Mouse (Mus musculus): ENCODE measurements around the gene Il17rc. TPM values are rescaled to one million over a fixed set of nuclear protein-coding genes. Genes with fewer than 3 reads are reported as not detected.

Gene Il17rc
- total and polyA plus RNA-seq, 3 experiments: 6.5 to 12.1 (median 7.5) TPM

DNA sequence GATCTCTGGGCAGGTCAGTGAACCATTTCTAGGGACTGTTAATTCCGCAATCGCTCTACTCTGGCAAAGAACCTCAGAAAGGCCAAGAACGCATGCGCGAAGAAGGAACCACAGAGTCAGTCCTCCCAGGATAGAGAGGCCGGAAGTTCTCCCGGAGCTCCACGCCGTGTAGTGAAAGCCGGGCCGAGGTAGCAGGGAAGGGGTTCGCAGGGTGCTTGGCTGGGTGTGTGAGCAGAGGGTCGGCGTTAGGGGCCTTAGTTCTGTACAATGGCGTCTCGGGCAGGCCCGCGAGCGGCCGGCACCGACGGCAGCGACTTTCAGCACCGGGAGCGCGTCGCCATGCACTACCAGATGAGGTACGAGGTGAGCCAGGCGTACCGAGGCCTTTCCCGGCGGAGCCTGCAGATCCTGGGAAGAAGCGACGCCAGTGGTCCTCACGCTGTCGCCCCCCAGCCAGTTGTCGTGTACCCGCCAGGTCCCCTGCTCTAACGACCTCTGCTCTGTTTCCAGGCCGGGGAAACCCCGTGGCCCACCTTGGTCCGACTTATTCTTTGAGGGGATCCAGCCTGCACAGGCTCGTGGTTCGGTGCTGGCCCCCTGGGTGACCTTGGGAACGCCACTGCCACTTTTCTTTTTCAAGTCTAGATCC lies 28.7 kb upstream of the Il17rc start, which contains the start of gene Jagn1:
TSS of gene Jagn1 (plus strand) at position 128 of the 649 bp plus-strand sequence.
- peak; percentile 93 to 94 for DNase-seq
- TF ChIP-seq POLR2A (IDR thresholded peaks at IDR 0.05; ENCODE audit: insufficient read depth, low read depth, low read length): peak; percentile 79
- TF ChIP-seq EP300 (IDR thresholded peaks at IDR 0.05; ENCODE audit: insufficient read depth, low read depth, low read length): no peak
- intact Hi-C loops (cut with DNase I): loop anchor here (5.0 kb wide), 1 partner anchor 40 kb away; the partner anchor contains the start of gene Creld1

DNA sequence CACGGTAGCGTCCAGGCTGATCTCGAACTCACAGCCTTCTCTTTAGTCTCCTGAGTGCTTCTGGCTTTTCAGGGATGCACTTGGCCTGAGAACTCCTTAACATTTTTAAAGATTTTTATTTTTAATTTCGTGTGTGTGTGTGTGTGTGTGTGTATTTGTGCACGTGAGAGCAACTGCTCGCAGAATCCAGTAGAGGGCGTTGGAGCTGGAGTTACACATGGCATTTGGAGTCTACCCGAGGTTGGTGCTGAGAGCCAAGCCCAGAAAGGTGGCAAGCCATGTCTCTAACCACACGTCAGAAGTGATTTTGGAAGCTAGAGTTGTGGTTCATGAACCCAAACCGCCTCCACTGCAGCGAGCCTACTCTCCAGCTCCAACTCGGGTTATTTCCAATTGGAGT lies 28.1 kb upstream of the Il17rc start:
- no peaks in the 10 kb centered on the region; the same call in 1 of the 2 replicates for H3K79me2 ChIP-seq (replicated peaks; ENCODE audit: control insufficient read depth, insufficient read depth, low read length)
- TF ChIP-seq CTCF (IDR thresholded peaks at IDR 0.05) (peak; percentile 32), POLR2A (IDR thresholded peaks at IDR 0.05; ENCODE audit: insufficient read depth, low read depth, low read length) (no peak)
- no peak for DNase-seq
- intact Hi-C loops (cut with DNase I): loop anchor here (5.0 kb wide), 1 partner anchor 39 kb away; the partner anchor contains the start of gene Creld1
- H3K27ac ChIP-seq: peak overlapping the region; percentile 82
- H3K9ac ChIP-seq (ENCODE audit: low read depth, low read length): peak overlapping the region; percentile 77
- no peaks in the 10 kb centered on the region for H3K27me3 ChIP-seq (ENCODE audit: control insufficient read depth, insufficient read depth, low read length)
- 0 out of 2 replicates have a peak, but pooled peaks cover 2% of the 10 kb centered on the region for H3K36me3 ChIP-seq (ENCODE audit: control insufficient read depth, insufficient read depth, low read length)
- H3K4me1 ChIP-seq (ENCODE audit: control insufficient read depth, insufficient read depth, low read length): peaks cover 2% of the 10 kb centered on the region
- WGBS: 43% methylated on average over 12 of the region's 12 CpGs
- H3K4me3 ChIP-seq: peak overlapping the region; percentile 88

More for the DNA sequence above, 28.7 kb upstream of the Il17rc start, which contains the start of gene Jagn1:
- H3K27ac ChIP-seq: peak within 1 kb of the TSS; percentile 82
- peak within 1 kb of the TSS; percentile 77 for H3K9ac ChIP-seq (ENCODE audit: low read depth, low read length)
- H3K4me3 ChIP-seq: peak within 1 kb of the TSS; percentile 88
- H3K27me3 ChIP-seq (ENCODE audit: control insufficient read depth, insufficient read depth, low read length): no peaks in the 10 kb centered on the region
- H3K4me1 ChIP-seq (ENCODE audit: control insufficient read depth, insufficient read depth, low read length): peaks cover 2% of the 10 kb centered on the region
- H3K79me2 ChIP-seq (replicated peaks; ENCODE audit: control insufficient read depth, insufficient read depth, low read length): no peaks in the 10 kb centered on the region; the same call in 1 of the 2 replicates
- H3K36me3 ChIP-seq (ENCODE audit: control insufficient read depth, insufficient read depth, low read length): no peaks in the 10 kb centered on the region
- WGBS: under 1% methylated on average over 45 of the region's 45 CpGs

GRCm38 (mm10) chr6:113444207-113444965 lies 26.8 kb upstream of the Il17rc start:
- Histone ChIP-seq H3K4me1 (ENCODE audit: control insufficient read depth, insufficient read depth, low read length) (peaks cover 2% of the 10 kb centered on the region), H3K27me3 (ENCODE audit: control insufficient read depth, insufficient read depth, low read length) (no peaks in the 10 kb centered on the region), H3K4me3 (no peak overlapping the region), H3K27ac (no peak overlapping the region), H3K36me3 (ENCODE audit: control insufficient read depth, insufficient read depth, low read length) (0 out of 2 replicates have a peak, but pooled peaks cover 2% of the 10 kb centered on the region), H3K79me2 (replicated peaks; ENCODE audit: control insufficient read depth, insufficient read depth, low read length) (no peaks in the 10 kb centered on the region; the same call in 1 of the 2 replicates), H3K9ac (ENCODE audit: low read depth, low read length) (no peak overlapping the region)
- intact Hi-C loops (cut with DNase I): loop anchor here (5.0 kb wide), 1 partner anchor 38 kb away; the partner anchor contains the start of gene Creld1
- TF ChIP-seq EP300 (IDR thresholded peaks at IDR 0.05; ENCODE audit: insufficient read depth, low read depth, low read length) (no peak), CTCF (IDR thresholded peaks at IDR 0.05) (no peak), POLR2A (IDR thresholded peaks at IDR 0.05; ENCODE audit: insufficient read depth, low read depth, low read length) (no peak)
- no peak for DNase-seq
- WGBS: 83% methylated on average over 8 of the region's 8 CpGs

- WGBS: 97% methylated on average over 4 of the region's 4 CpGs
- no peak overlapping the region for H3K4me3 ChIP-seq
- intact Hi-C loops (cut with DNase I): no loop called here
- DNase-seq: no peak
- H3K9ac ChIP-seq (ENCODE audit: low read depth, low read length): no peak overlapping the region
- H3K36me3 ChIP-seq (ENCODE audit: control insufficient read depth, insufficient read depth, low read length): 0 out of 2 replicates have a peak, but pooled peaks cover 2% of the 10 kb centered on the region
- H3K27ac ChIP-seq: no peak overlapping the region
- no peaks in the 10 kb centered on the region; the same call in 1 of the 2 replicates for H3K79me2 ChIP-seq (replicated peaks; ENCODE audit: control insufficient read depth, insufficient read depth, low read length)
- peaks cover 5% of the 10 kb centered on the region for H3K4me1 ChIP-seq (ENCODE audit: control insufficient read depth, insufficient read depth, low read length)
- H3K27me3 ChIP-seq (ENCODE audit: control insufficient read depth, insufficient read depth, low read length): no peaks in the 10 kb centered on the region
- no peak for TF ChIP-seq CTCF (IDR thresholded peaks at IDR 0.05)
- TF ChIP-seq POLR2A (IDR thresholded peaks at IDR 0.05; ENCODE audit: insufficient read depth, low read depth, low read length): no peak
- TF ChIP-seq EP300 (IDR thresholded peaks at IDR 0.05; ENCODE audit: insufficient read depth, low read depth, low read length): no peak
Measured at GRCm38 (mm10) chr6:113447639-113448038, 23.6 kb upstream of the Il17rc start.

- Histone ChIP-seq H3K9ac (ENCODE audit: low read depth, low read length) (no peak overlapping the region), H3K79me2 (replicated peaks; ENCODE audit: control insufficient read depth, insufficient read depth, low read length) (no peaks in the 10 kb centered on the region), H3K4me3 (no peak overlapping the region), H3K27me3 (ENCODE audit: control insufficient read depth, insufficient read depth, low read length) (no peaks in the 10 kb centered on the region), H3K27ac (no peak overlapping the region), H3K36me3 (ENCODE audit: control insufficient read depth, insufficient read depth, low read length) (0 out of 2 replicates have a peak, but pooled peaks cover 2% of the 10 kb centered on the region), H3K4me1 (ENCODE audit: control insufficient read depth, insufficient read depth, low read length) (peaks cover 3% of the 10 kb centered on the region)
- no peak for TF ChIP-seq POLR2A (IDR thresholded peaks at IDR 0.05; ENCODE audit: insufficient read depth, low read depth, low read length)
- no peak for TF ChIP-seq EP300 (IDR thresholded peaks at IDR 0.05; ENCODE audit: insufficient read depth, low read depth, low read length)
- no peak for TF ChIP-seq CTCF (IDR thresholded peaks at IDR 0.05)
- WGBS: 33% methylated on average over 2 of the region's 2 CpGs
- intact Hi-C loops (cut with DNase I): no loop called here
- DNase-seq: no peak
Measured at GRCm38 (mm10) chr6:113451839-113452238, 19.4 kb upstream of the Il17rc start.
